Mouse (Mus musculus) brain, embryonic 14.5 days (tissue): Measurements from ENCODE around the gene V1ra8. TPM values are rescaled to one million over a fixed set of nuclear protein-coding genes. Genes with fewer than 3 reads are reported as not detected.
"Not testable (repeated sequence)": the region's sequence is repeated elsewhere in the genome, so short reads cannot be mapped to it uniquely, and the experiment has no call there.

Experiments used
- DNase-seq: peaks from one replicate; pipeline ENCODE4 v3.0.0-alpha.2; 2011; ENCODE audit warnings: low read depth
- CTCF ChIP-seq: fragments of 200-500 bp; IDR thresholded peaks from 2 replicates; pipeline ENCODE4 v1.5.1; 2012; ENCODE audit warnings: inconsistent platforms, mild to moderate bottlenecking, moderate library complexity, borderline replicate concordance; ENCODE audit not compliant: insufficient read depth, insufficient read length; ENCODE audit errors: extremely low read depth
- POLR2A ChIP-seq: fragments of 200-500 bp; IDR thresholded peaks from 2 replicates; pipeline ENCODE4 v1.6.1; 2012; ENCODE audit warnings: mild to moderate bottlenecking, inconsistent platforms, borderline replicate concordance; ENCODE audit not compliant: poor library complexity, insufficient read depth, insufficient read length, severe bottlenecking; ENCODE audit errors: extremely low read depth
- polyA plus RNA-seq: library from polyadenylated mRNA; depleted of rRNA; stranded (reverse); fragments of >200 nt; gene quantifications from 2 replicates; pipeline ENCODE4 v1.2.3, GENCODE M21; 2012; rRNA removed

Gene V1ra8
- polyA plus RNA-seq = not detected in 2 replicates

DNA sequence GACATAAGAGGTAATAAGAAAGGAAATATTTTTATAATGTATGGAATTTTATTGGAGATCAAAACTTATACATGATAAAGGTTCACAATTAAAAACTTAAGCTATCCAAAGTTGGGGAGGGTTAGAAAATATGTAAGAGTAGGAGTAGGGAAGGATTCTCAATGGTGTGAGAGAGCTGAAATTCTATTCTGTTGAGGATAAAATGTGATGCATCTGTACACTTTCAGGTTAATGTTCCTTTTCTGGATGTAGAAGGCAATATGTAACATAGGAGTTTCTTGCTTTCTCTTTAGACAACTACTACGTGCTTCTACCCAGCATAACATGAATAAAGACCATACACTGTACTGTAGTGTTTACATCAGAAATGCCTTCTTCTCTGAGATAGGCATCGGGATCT lies at the start of gene V1ra8:
Gene V1ra8, plus strand, starts transcription at position 301 of the 400 bp plus-strand sequence.
- not testable (repeated sequence) for DNase-seq

DNA sequence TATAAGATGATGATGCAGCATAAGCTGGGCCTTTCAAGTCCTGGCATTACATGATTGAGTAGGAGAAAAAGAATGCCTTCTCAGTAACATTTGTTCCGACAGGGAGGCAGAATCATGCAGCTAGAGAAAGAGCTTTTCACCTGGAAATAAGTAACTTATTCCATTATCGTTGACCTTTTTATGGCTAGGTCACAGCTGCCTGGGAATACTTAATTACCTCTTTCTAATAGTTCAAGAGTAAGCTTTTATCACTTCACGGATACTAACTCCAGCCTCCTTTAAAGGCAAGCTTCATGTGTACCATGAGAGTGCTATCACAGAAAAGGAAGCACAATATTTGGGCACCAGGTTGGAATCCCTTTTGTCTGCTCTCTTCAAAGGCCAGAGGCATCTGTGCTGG lies 42.5 kb upstream of the V1ra8 start:
- TF ChIP-seq POLR2A (no peak), CTCF (no peak)
- no peak for DNase-seq

DNA sequence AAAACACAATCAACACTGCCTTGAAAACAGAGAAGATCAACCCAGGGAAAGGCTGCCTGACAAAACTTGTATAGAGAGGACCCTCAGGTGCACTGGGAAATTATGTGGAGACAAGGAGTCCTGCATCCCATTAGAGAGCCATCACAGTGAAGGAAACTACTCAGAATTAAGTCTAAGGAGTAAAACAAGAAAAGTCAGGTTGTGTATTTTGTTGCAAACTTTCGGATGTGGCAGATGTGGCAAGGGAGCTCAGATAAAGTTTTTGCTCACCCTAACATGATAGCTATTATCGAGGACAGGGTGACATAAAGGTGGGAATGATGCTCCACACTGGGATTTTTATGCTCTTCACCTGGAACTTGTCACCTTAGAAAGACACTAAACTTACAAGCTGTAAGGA lies 28.1 kb upstream of the V1ra8 start, which contains the start of gene Vmn1r52:
Gene Vmn1r52, plus strand, starts transcription at position 301 of the 400 bp plus-strand sequence.
- TF ChIP-seq POLR2A (no peak), CTCF (no peak)
- no peak for DNase-seq

DNA sequence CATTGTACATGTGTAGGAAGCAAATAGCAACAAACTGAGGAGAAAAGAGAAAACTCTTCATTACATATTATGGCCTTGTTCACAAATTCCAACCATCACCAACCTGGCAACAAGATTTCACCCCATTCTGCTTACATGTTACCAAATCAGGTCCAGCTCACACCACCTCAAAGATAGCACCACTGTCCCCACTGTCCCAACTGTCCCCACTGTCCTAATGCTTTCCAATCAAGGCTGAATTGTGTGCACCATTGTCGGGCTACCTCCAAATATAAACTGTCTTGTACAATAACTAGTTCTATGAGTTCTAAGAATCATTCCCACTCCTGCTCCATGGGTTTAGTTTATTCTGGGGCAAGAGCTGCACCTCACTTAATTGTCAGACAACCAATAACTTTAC lies 21.7 kb downstream of the V1ra8 start, which contains the start of gene Vmn1r53:
Gene Vmn1r53, minus strand, starts transcription at position 101 of the 400 bp plus-strand sequence.
- no peak for DNase-seq
- TF ChIP-seq CTCF (no peak), POLR2A (no peak)

DNA sequence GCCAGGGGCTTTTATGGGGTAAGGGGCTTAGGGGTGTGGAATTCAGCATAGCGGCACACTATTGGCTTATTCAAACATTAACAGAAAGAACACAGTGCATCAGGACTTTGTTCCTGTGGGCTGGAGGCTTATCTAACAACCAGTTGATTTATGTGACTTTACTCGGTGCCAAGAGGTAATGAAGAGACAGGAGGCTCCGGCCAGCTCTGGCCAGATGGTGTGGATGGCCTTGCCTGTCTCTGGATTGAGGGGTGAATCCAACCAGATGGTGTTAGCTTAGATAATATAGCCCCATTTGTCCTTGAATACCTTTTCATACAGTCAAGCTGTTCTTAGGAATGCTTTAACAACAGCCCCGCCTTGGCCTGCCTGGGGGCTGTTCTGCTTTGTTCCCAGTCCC lies 29.5 kb downstream of the V1ra8 start:
- not testable (repeated sequence) for DNase-seq

DNA sequence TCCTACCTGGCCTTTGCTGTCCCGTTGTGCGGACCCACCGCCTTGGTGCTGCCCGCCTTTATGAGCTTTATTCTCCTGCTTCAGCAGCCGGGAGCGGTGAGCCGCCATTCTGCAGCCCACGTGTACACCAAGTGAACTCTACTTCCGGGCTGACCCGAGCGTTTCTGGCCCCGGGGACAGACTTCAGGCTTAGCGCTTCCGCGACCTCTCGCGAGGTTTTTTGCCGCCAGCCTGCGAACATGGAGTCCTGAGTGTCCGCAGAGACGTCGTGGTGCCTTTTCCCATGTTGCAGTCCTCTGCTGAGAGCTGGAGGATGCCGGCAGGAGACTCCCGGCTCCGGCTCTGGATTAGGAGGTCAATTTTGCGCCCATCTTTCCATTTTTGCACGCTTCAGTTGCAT lies 30.1 kb downstream of the V1ra8 start:
- no peak for DNase-seq
- TF ChIP-seq POLR2A (no peak), CTCF (no peak)

DNA sequence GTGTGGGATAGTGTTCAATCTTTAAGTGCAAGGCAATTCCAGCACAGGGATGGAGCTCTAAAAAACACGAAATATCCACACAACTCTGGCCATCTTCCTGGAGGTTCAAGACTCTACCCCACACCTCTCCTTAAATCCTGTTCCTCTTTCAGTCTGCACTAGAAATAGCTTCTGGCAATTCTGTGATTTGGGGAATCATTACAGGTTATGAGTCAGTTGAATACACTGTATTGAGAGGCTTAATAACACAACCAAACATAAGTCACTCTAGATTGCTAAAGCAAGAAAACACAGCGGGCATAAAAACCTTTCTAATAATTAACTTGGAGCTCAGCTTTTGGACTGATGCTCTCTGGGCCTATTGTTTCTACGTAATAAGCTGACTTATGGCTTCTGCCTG lies 41.4 kb downstream of the V1ra8 start:
- DNase-seq = no peak
- TF ChIP-seq CTCF (no peak), POLR2A (no peak)

DNA sequence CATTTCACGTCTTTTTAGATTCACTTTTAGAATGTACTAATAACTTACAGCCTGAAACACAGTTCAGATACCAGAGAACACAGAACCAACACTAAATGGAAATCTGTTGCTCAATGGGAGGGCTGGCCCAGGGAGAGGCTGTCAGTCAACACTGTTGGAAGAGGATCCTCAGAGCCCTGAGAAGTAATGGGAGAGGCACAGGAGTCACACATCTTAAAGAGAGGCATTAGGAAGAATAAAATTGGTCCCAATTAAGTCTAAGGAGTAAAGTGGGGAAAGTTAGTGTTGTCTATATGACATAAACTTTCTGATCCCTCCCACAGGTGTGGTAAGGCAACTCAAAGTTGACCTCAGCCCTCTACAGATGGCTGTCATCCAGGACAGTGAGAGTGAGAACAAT lies 43.4 kb downstream of the V1ra8 start, which contains the start of gene Vmn1r54:
Gene Vmn1r54, plus strand, starts transcription at position 301 of the 400 bp plus-strand sequence.
- TF ChIP-seq CTCF = no peak
- TF ChIP-seq POLR2A = no peak
- DNase-seq = no peak

Other genes with a start within 250 kb of the V1ra8 start
- gene Vmn1r46, start 233.5 kb upstream of the V1ra8 start, polyA plus RNA-seq = not detected in 2 replicates
- gene Vmn1r47, start 186.6 kb upstream of the V1ra8 start, polyA plus RNA-seq = not detected in 2 replicates
- not detected in 2 replicates for gene Vmn1r48, start 166.0 kb upstream of the V1ra8 start, polyA plus RNA-seq
- not detected in 2 replicates for gene Vmn1r49, start 124.3 kb upstream of the V1ra8 start, polyA plus RNA-seq
- not detected in 2 replicates for gene Vmn1r50, start 101.4 kb upstream of the V1ra8 start, polyA plus RNA-seq
- gene Vmn1r51, start 80.2 kb upstream of the V1ra8 start, polyA plus RNA-seq = not detected in 2 replicates
- gene Vmn1r52, start 28.0 kb upstream of the V1ra8 start, polyA plus RNA-seq = not detected in 2 replicates
- gene Vmn1r53, start 21.6 kb downstream of the V1ra8 start, polyA plus RNA-seq = 0.12 TPM in 1 of 2 replicates, not detected in the other
- gene Vmn1r54, start 43.5 kb downstream of the V1ra8 start, polyA plus RNA-seq = not detected in 2 replicates
- gene BC048671, start 98.4 kb downstream of the V1ra8 start, polyA plus RNA-seq = not detected in 2 replicates
- gene Chst13, start 122.4 kb downstream of the V1ra8 start, polyA plus RNA-seq = 0.06 and 0.34 TPM in 2 replicates
- gene Uroc1, start 130.5 kb downstream of the V1ra8 start, polyA plus RNA-seq = 0.03 TPM in 1 of 2 replicates, not detected in the other
- gene Zxdc, start 166.7 kb downstream of the V1ra8 start, polyA plus RNA-seq = 22.9 and 24.0 TPM in 2 replicates
- gene Cfap100, start 226.0 kb downstream of the V1ra8 start, polyA plus RNA-seq = 10.1 and 12.7 TPM in 2 replicates